Mouse (Mus musculus): ENCODE data around the gene Faim. TPM values are rescaled to one million over a fixed set of nuclear protein-coding genes. Genes with fewer than 3 reads are reported as not detected.

The Faim gene
- polyA plus RNA-seq, 1 experiment from 2014 or later, result 81.5 TPM

DNA sequence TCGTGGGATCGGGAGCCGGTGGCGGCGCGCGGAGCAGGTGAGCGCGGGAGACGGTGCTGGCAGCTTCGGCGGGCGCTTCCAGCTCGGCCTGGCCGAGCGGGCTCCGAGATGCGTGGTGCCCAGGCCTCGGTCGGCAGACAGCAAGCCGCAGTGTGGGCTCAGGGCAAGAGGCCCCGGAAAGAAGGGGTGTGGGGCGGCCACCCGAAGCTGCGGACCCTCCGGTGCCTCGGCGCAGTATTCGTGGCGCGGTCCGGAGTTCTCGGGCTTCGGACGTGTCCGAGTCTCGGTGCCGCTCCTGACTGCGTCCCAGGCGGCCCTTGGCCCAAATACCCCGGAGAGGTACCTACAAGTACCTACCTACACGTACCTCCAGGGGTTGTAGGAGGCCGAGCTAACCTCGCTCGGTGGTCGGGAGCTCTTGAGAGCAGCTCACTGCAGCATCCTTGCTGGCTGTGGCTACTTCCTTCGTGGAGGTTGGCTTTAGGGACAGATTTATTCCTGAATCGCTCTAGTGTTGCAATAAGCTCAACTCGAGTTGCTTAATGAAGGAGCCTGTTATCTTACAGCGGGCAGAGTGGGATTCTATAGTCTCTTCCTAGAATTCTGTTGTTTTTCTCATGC, 413 bp downstream of the Faim start:
- peaks cover 22% of the 10 kb centered on the region for H3K27me3 ChIP-seq (ENCODE audit: low read depth, poor library complexity, severe bottlenecking)
- no peaks in the 10 kb centered on the region for H3K36me3 ChIP-seq
- under 1% methylated on average over 50 of the region's 50 CpGs for WGBS
- no peaks in the 10 kb centered on the region for H3K9me3 ChIP-seq (replicated peaks)
- H3K27ac ChIP-seq (replicated peaks), result peak overlapping the region; percentile 82
- no peak for DNase-seq (ENCODE audit: low spot score)
- H3K4me1 ChIP-seq, result peaks cover 19% of the 10 kb centered on the region
- H3K4me3 ChIP-seq, result peak overlapping the region; percentile 80

DNA sequence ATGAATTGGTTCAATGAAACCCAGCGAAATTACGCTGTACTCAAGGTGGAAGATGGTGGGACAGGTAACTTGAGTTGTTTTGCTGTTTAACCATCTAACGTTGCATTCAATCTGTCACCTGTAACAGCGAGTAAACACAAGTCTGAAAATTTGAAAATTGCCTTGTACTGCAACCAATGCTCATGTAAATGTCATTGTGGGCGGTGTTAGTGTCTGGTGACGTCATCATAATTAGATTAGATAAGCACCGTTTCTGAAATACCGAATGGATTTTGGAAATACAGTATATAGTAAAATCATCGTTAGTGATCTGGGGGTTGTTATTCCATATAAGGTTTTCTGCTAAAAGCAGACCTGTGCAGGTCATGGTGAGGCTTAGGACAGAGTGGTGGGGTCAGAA, 958 bp downstream of the Faim start:
- Histone ChIP-seq H3K36me3 (no peaks in the 10 kb centered on the region), H3K27ac (replicated peaks) (no peak overlapping the region), H3K27me3 (ENCODE audit: low read depth, poor library complexity, severe bottlenecking) (peaks cover 21% of the 10 kb centered on the region), H3K9me3 (replicated peaks) (no peaks in the 10 kb centered on the region), H3K4me3 (peak overlapping the region; percentile 80), H3K4me1 (peaks cover 19% of the 10 kb centered on the region)
- 59% methylated on average over 9 of the region's 9 CpGs for WGBS
- DNase-seq (ENCODE audit: low spot score), result no peak

DNA sequence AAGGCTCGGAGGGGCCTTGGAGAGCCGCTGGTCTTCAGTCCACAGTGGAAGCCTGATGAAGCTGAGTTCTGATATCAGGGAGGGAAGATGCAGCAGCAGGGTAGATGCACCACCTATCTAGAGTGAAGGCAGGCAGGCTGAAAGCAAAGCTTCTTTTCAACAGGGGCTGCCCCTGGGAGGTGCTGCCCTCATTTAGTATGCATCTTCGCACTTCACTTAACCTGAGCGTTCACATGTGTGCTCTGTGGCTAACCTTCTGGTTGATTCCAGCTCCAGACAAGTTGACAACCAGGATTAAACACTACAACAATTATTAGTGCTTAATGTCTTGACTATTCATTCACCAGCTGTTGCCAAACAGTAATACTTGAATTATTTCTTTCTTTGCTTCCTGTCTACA, 7.9 kb downstream of the Faim start:
- Histone ChIP-seq H3K4me1 (no peaks in the 10 kb centered on the region), H3K27ac (replicated peaks) (no peak overlapping the region), H3K36me3 (peaks cover 34% of the 10 kb centered on the region), H3K9me3 (replicated peaks) (no peaks in the 10 kb centered on the region), H3K27me3 (ENCODE audit: low read depth, poor library complexity, severe bottlenecking) (no peaks in the 10 kb centered on the region), H3K4me3 (no peak overlapping the region)
- DNase-seq (ENCODE audit: low spot score), result no peak
- 89% methylated on average over 4 of the region's 4 CpGs for WGBS

DNA sequence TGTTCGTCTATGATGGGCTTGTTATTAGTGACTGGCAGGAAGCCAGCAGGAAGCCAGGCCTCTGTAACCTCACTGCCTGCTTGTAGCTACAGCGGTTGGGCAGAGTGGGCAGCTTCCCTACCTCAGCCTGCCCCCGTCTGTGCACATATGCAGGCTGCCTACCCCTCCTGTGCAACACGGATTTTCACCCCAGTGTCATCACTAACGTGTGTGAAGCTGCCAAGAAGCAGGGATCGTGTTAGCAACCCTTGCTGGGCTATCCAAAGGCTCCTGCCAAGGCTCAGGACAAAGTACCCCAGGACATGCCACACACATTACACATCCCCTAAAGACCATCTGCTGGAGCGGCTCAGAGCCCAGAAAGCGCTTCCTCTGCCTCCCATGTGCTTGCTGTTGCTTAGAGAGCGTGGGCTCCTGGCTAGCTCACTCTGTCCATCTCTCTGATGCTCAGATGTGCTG, 13.7 kb downstream of the Faim start:
- no peaks in the 10 kb centered on the region for H3K9me3 ChIP-seq (replicated peaks)
- no peak overlapping the region for H3K27ac ChIP-seq (replicated peaks)
- H3K36me3 ChIP-seq, result peaks cover 61% of the 10 kb centered on the region
- no peak for DNase-seq (ENCODE audit: low spot score)
- 89% methylated on average over 9 of the region's 9 CpGs for WGBS
- H3K27me3 ChIP-seq (ENCODE audit: low read depth, poor library complexity, severe bottlenecking), result no peaks in the 10 kb centered on the region
- no peaks in the 10 kb centered on the region for H3K4me1 ChIP-seq
- no peak overlapping the region for H3K4me3 ChIP-seq

DNA sequence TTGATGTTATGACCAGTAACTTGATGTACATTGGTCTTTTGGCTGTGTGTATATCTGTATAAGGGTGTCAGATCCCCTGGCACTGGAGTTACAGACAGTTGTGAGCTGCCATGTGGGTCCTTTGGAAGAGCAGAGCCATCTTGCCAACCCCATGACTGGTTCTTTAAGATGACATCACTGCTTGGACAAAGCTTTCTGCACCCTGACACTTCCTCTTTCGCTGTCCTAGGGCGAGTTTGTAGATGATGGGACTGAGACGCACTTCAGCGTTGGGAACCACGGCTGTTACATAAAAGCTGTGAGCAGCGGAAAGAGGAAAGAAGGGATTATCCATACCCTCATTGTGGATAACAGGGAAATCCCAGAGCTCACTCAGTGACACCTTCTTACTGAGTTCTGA, 15.2 kb downstream of the Faim start:
- DNase-seq (ENCODE audit: low spot score), result no peak
- 92% methylated on average over 6 of the region's 6 CpGs for WGBS
- Histone ChIP-seq H3K9me3 (replicated peaks) (no peaks in the 10 kb centered on the region), H3K27me3 (ENCODE audit: low read depth, poor library complexity, severe bottlenecking) (no peaks in the 10 kb centered on the region), H3K36me3 (peaks cover 66% of the 10 kb centered on the region), H3K4me3 (no peak overlapping the region), H3K4me1 (no peaks in the 10 kb centered on the region), H3K27ac (replicated peaks) (no peak overlapping the region)

DNA sequence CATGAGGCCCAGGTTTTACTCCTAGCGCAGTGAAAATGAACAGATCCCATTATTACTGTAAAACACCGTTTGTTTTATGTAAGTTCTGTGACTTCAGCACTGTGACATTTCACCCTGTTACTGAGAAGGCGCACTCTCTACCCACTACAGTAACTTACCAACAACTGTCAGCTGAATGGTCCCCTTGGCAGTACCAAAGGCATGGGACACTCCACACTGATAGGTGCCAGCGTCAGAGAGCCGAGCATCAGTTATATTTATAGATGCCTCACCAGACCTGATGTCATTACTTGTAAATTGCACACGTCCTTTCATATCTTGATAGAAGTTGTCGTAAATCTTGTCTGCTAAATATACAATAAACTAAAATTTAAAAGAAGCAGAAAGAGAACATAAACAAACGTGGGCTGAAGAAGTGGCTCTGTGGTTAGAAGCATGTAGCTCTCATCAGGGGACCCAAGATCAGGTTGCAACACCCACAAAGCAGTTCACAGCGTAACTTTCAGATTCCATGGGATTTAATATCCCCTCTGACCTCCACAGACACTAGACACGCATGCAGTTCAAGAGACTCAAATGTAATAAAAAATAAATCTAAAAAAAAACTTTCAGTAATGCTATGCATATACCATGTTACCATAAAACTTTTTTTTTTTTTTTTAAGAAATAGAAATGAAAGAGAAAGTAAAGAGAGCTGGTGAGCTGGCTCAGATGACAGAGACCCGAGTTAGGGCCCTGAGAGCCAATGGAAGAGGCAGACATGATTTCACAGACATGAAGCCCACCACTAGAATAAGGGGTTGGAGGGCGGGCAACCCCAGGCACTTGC, 23.1 kb downstream of the Faim start:
- Histone ChIP-seq H3K27me3 (ENCODE audit: low read depth, poor library complexity, severe bottlenecking) (no peaks in the 10 kb centered on the region), H3K9me3 (replicated peaks) (no peaks in the 10 kb centered on the region), H3K36me3 (peaks cover 19% of the 10 kb centered on the region), H3K4me3 (no peak overlapping the region), H3K4me1 (no peaks in the 10 kb centered on the region), H3K27ac (replicated peaks) (no peak overlapping the region)
- WGBS, result 86% methylated on average over 12 of the region's 12 CpGs
- no peak for DNase-seq (ENCODE audit: low spot score)

DNA sequence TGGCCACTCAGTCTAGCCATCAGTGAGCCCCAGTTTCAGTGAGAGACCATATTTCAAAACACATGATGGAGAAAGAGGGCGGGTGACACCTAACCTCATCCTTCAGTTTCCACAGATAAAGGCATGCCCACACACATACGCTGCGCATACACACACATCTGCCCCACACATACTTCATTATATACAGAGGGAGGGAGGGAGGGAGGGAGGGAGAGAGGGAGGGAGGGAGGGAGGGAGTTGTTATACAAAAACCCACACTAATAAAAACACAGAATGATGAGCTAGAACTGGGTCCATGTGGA, 23.7 kb downstream of the Faim start:
- no peaks in the 10 kb centered on the region for H3K9me3 ChIP-seq (replicated peaks)
- no peak overlapping the region for H3K27ac ChIP-seq (replicated peaks)
- H3K4me1 ChIP-seq, result no peaks in the 10 kb centered on the region
- no peaks in the 10 kb centered on the region for H3K27me3 ChIP-seq (ENCODE audit: low read depth, poor library complexity, severe bottlenecking)
- 97% methylated on average over 3 of the region's 3 CpGs for WGBS
- H3K36me3 ChIP-seq, result peaks cover 14% of the 10 kb centered on the region
- no peak for DNase-seq (ENCODE audit: low spot score)
- no peak overlapping the region for H3K4me3 ChIP-seq

DNA sequence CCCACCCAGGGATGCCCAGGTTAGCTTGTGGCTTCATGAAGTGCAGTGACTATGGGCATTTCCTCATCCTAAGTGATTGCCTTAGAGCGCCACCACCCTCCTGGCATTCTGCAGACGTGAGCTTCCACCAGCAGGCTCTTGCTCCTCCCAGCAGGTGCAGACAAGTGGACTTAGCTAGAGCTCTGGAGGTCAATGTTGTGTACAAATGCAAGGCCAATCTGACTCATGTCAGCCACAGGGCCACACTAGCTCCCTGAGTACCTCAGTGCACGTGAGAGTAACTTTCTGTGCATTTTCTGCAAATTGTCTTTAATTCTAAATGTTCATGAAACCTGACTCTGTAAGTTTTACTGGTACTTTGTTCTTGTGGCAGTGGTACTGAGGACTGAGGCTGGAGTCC, 30.1 kb downstream of the Faim start:
- H3K4me1 ChIP-seq, result no peaks in the 10 kb centered on the region
- H3K27ac ChIP-seq (replicated peaks), result no peak overlapping the region
- H3K36me3 ChIP-seq, result no peaks in the 10 kb centered on the region
- DNase-seq (ENCODE audit: low spot score), result no peak
- H3K4me3 ChIP-seq, result no peak overlapping the region
- H3K9me3 ChIP-seq (replicated peaks), result no peaks in the 10 kb centered on the region
- no peaks in the 10 kb centered on the region for H3K27me3 ChIP-seq (ENCODE audit: low read depth, poor library complexity, severe bottlenecking)
- 76% methylated on average over 3 of the region's 3 CpGs for WGBS

DNA sequence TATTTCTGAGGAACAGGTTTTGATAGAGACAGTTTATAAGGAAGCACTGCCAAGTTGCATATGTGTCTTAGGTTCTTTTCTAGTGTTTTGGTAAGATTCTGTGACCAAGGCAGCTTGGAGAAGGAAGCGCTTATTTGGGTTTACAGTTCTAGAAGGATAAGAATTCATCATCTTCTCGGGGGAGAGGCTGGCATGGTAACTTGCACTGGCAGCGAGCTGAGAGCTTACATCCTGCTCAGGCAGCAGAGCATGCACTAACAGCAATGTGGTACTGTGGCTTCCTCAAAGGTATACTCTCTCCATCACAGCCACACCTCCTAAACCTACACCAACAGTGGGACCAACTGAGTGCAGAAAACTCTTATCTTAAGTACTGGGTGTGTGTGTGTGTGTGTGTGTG, 30.6 kb downstream of the Faim start:
- H3K4me3 ChIP-seq, result no peak overlapping the region
- WGBS, result 90% methylated on average over 3 of the region's 3 CpGs
- no peak for DNase-seq (ENCODE audit: low spot score)
- H3K36me3 ChIP-seq, result no peaks in the 10 kb centered on the region
- no peak overlapping the region for H3K27ac ChIP-seq (replicated peaks)
- H3K27me3 ChIP-seq (ENCODE audit: low read depth, poor library complexity, severe bottlenecking), result no peaks in the 10 kb centered on the region
- no peaks in the 10 kb centered on the region for H3K4me1 ChIP-seq
- no peaks in the 10 kb centered on the region for H3K9me3 ChIP-seq (replicated peaks)

DNA sequence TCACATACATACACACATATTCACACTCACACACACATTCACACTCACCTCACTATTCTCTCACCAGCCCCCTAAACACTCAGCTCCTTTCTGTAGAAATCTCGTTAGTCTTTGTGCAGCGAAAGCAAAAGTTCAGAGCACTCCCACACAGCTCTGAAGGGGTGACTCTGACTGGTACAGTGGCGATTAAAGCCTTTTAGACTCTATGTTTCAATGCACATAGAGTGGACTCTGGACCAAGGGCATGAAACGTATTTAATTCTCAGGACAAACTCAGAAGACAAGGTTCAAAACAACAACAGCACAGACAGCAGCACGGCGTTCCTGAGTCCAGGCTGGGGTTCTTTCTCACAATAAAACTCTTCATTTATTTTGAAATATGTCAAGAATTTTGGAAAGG, 31.5 kb downstream of the Faim start:
- Histone ChIP-seq H3K4me3 (no peak overlapping the region), H3K36me3 (no peaks in the 10 kb centered on the region), H3K4me1 (no peaks in the 10 kb centered on the region), H3K9me3 (replicated peaks) (no peaks in the 10 kb centered on the region), H3K27me3 (ENCODE audit: low read depth, poor library complexity, severe bottlenecking) (no peaks in the 10 kb centered on the region), H3K27ac (replicated peaks) (no peak overlapping the region)
- DNase-seq (ENCODE audit: low spot score), result no peak
- 87% methylated on average over 6 of the region's 6 CpGs for WGBS

DNA sequence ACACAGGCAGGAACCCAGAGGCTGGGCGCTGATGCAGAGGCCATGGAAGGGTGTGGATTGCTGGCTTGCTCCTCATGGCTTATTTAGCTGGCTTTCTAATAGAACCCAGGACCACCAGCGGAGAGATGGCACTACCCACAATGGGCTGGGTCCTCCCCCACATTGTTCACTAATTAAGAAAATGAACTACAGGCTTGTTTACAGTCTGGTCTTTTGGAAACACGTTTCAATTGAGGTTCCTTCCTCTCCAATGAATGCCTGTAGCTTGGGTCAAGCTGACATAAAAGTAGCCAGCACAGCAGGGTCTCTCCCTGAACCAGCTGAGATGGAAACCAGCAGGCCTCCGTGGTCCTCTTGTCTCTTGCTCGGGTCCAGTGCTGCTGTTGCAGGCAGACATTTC, 35.0 kb downstream of the Faim start:
- Histone ChIP-seq H3K4me1 (no peaks in the 10 kb centered on the region), H3K4me3 (no peak overlapping the region), H3K27me3 (ENCODE audit: low read depth, poor library complexity, severe bottlenecking) (no peaks in the 10 kb centered on the region), H3K36me3 (no peaks in the 10 kb centered on the region), H3K9me3 (replicated peaks) (no peaks in the 10 kb centered on the region), H3K27ac (replicated peaks) (no peak overlapping the region)
- DNase-seq (ENCODE audit: low spot score), result no peak
- 29% methylated on average over 5 of the region's 5 CpGs for WGBS

DNA sequence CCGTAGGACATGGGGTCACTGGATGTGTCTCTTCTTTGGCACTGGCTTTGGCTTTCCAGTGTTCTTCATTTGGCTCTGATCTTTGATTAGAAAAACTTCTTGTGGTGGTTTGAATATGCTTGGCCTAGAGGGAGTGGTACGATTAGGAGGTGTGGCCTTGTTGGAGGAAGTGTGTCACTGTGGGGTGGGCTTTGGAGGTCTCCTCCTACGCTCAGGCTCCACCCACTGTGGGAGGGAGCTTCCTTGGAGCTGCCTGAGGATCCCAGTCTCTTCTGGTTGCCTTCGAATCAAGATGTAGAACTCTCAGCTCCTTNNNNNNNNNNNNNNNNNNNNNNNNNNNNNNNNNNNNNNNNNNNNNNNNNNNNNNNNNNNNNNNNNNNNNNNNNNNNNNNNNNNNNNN, 35.6 kb downstream of the Faim start:
- H3K4me1 ChIP-seq, result no peaks in the 10 kb centered on the region
- H3K9me3 ChIP-seq (replicated peaks), result no peaks in the 10 kb centered on the region
- no peak overlapping the region for H3K27ac ChIP-seq (replicated peaks)
- no peak overlapping the region for H3K4me3 ChIP-seq
- 86% methylated on average over 4 of the region's 4 CpGs for WGBS
- no peak for DNase-seq (ENCODE audit: low spot score)
- no peaks in the 10 kb centered on the region for H3K27me3 ChIP-seq (ENCODE audit: low read depth, poor library complexity, severe bottlenecking)
- no peaks in the 10 kb centered on the region for H3K36me3 ChIP-seq

DNA sequence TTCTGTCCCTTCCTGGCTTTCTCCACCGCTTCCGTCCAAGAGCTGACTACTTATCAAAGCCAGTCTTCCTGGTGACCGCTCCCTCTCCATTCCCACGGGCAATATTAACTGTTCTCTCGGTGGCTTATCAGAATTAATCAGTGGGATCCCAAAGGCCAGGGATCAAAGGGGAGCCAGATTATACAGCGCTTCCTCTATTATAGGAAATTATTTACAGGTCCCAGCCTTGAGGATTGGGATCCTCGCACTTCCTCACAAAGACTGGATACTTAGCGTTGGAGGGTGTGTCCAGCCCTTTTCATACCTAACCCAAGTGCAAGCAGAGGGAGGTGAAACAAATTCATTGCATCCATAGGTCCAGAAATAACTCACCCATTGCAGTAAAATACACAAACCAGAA, 45.9 kb downstream of the Faim start:
- WGBS, result 90% methylated on average over 8 of the region's 8 CpGs
- H3K36me3 ChIP-seq, result 0 out of 2 replicates have a peak, but pooled peaks cover 3% of the 10 kb centered on the region
- no peak overlapping the region for H3K4me3 ChIP-seq
- no peak for DNase-seq (ENCODE audit: low spot score)
- H3K27me3 ChIP-seq (ENCODE audit: low read depth, poor library complexity, severe bottlenecking), result no peaks in the 10 kb centered on the region
- H3K9me3 ChIP-seq (replicated peaks), result no peaks in the 10 kb centered on the region
- H3K27ac ChIP-seq (replicated peaks), result no peak overlapping the region
- H3K4me1 ChIP-seq, result no peaks in the 10 kb centered on the region
